Mouse (Mus musculus) kidney, embryonic 14.5 days (tissue): ENCODE results near the gene Tectb. TPM values are rescaled to one million over a fixed set of nuclear protein-coding genes. Genes with fewer than 3 reads are reported as not detected.

Experiments
- ATAC-seq: fragments of 200-750 bp; cut with Nextera tagmentation; 2 replicates; pipeline ENCODE4 v1.8.0; 2017; ENCODE audit warnings: moderate number of reproducible peaks, mild to moderate bottlenecking, moderate TSS enrichment, moderate library complexity; ENCODE audit not compliant: low FRiP score, low TSS enrichment
- H3K27ac ChIP-seq: fragments of 300-500 bp; sonication (generic); 2 replicates; pipeline ENCODE4 v1.5.1; 2014; ENCODE audit warnings: low read depth, mild to moderate bottlenecking, low read length, moderate library complexity, mixed read lengths
- H3K27me3 ChIP-seq: fragments of 300-500 bp; sonication (generic); 2 replicates; pipeline ENCODE4 v1.6.1; 2014; ENCODE audit warnings: mild to moderate bottlenecking, low read length; ENCODE audit not compliant: control insufficient read depth, insufficient read depth
- H3K36me3 ChIP-seq: fragments of 300-500 bp; sonication (generic); 2 replicates; pipeline ENCODE4 v1.6.1; 2014; ENCODE audit warnings: low read length, mixed read lengths; ENCODE audit not compliant: control insufficient read depth, insufficient read depth
- H3K4me1 ChIP-seq: fragments of 300-500 bp; sonication (generic); 2 replicates; pipeline ENCODE4 v1.6.1; 2014; ENCODE audit warnings: low read length, mixed read lengths; ENCODE audit not compliant: control insufficient read depth, insufficient read depth
- H3K4me2 ChIP-seq: fragments of 300-500 bp; sonication (generic); replicated peaks from 2 replicates; pipeline ENCODE4 v1.6.1; 2014; ENCODE audit warnings: low read depth, mild to moderate bottlenecking, low read length
- H3K4me3 ChIP-seq: fragments of 300-500 bp; sonication (generic); 2 replicates; pipeline ENCODE4 v1.5.1; 2014; ENCODE audit warnings: mild to moderate bottlenecking, low read length
- H3K9ac ChIP-seq: fragments of 300-500 bp; sonication (generic); 2 replicates; pipeline ENCODE4 v1.6.1; 2014; ENCODE audit warnings: low read depth, mild to moderate bottlenecking, low read length, moderate library complexity
- H3K9me3 ChIP-seq: fragments of 300-500 bp; sonication (generic); 2 replicates; pipeline ENCODE4 v1.6.1; 2016; ENCODE audit warnings: low read length; ENCODE audit not compliant: control insufficient read depth
- WGBS: fragments of 180-500 bp; shearing (Covaris S2); extraction: QIAGEN DNeasy Blood & Tissue Kit; methylation state at CpG from one replicate; pipeline ENCODE4 v1.1.7; 2014; 5-methylcytosine and 5-hydroxymethylcytosine counted together
- polyA plus RNA-seq: library from polyadenylated mRNA; unstranded; fragments of >200 nt; fragmentation: Nextera tagmentation; extraction: Ambion mirVana; gene quantifications from 2 replicates; pipeline ENCODE4 v1.2.1, GENCODE M21; 2014

The Tectb gene
- polyA plus RNA-seq, 1 experiment from 2014 or later: not detected

GRCm38 (mm10) chr19:55192254-55192945, 11.9 kb downstream of the Tectb start:
- no peak overlapping the region for H3K27ac ChIP-seq
- no peaks in the 10 kb centered on the region for H3K36me3 ChIP-seq
- no peaks in the 10 kb centered on the region for H3K27me3 ChIP-seq
- no peak for ATAC-seq
- no peak overlapping the region for H3K4me2 ChIP-seq
- 86% methylated on average over 21 of the region's 21 CpGs for WGBS
- H3K9me3 ChIP-seq: no peaks in the 10 kb centered on the region
- H3K9ac ChIP-seq: no peak overlapping the region
- H3K4me1 ChIP-seq: peaks cover 6% of the 10 kb centered on the region; the same call in 1 of the 2 replicates
- no peak overlapping the region for H3K4me3 ChIP-seq

GRCm38 (mm10) chr19:55193717-55194394, 13.3 kb downstream of the Tectb start:
- Histone ChIP-seq H3K27ac (peak overlapping the region; percentile 42; the same call in 1 of the 2 replicates), H3K4me3 (no peak overlapping the region), H3K9me3 (no peaks in the 10 kb centered on the region), H3K4me1 (peaks cover 6% of the 10 kb centered on the region; the same call in 1 of the 2 replicates), H3K27me3 (no peaks in the 10 kb centered on the region), H3K36me3 (no peaks in the 10 kb centered on the region), H3K4me2 (no peak overlapping the region), H3K9ac (no peak overlapping the region)
- WGBS: 69% methylated on average over 11 of the region's 11 CpGs
- 0 out of 2 replicates have a peak, but pooled peaks have one; percentile 47 for ATAC-seq

- no peak overlapping the region for H3K9ac ChIP-seq
- H3K27ac ChIP-seq: peak overlapping the region; percentile 42; the same call in 1 of the 2 replicates
- H3K4me3 ChIP-seq: no peak overlapping the region
- WGBS: 51% methylated on average over 7 of the region's 7 CpGs
- no peak overlapping the region for H3K4me2 ChIP-seq
- H3K36me3 ChIP-seq: no peaks in the 10 kb centered on the region
- ATAC-seq: peak; percentile 85
- no peaks in the 10 kb centered on the region for H3K9me3 ChIP-seq
- H3K27me3 ChIP-seq: no peaks in the 10 kb centered on the region
- peaks cover 6% of the 10 kb centered on the region; the same call in 1 of the 2 replicates for H3K4me1 ChIP-seq
Observed at GRCm38 (mm10) chr19:55194520-55195170, 14.1 kb downstream of the Tectb start.

- no peak for ATAC-seq
- Histone ChIP-seq H3K4me3 (no peak overlapping the region), H3K9ac (no peak overlapping the region), H3K4me1 (peaks cover 6% of the 10 kb centered on the region; the same call in 1 of the 2 replicates), H3K27me3 (no peaks in the 10 kb centered on the region), H3K9me3 (no peaks in the 10 kb centered on the region), H3K36me3 (no peaks in the 10 kb centered on the region), H3K27ac (no peak overlapping the region), H3K4me2 (no peak overlapping the region)
- WGBS: 90% methylated on average over 3 of the region's 3 CpGs
Observed at GRCm38 (mm10) chr19:55195574-55195973, 15.0 kb downstream of the Tectb start.

- H3K4me2 ChIP-seq: peak overlapping the region; percentile 23; the same call in 1 of the 2 replicates
- H3K4me1 ChIP-seq: 0 out of 2 replicates have a peak, but pooled peaks cover 3% of the 10 kb centered on the region
- ATAC-seq: peak; percentile 68
- no peak overlapping the region for H3K4me3 ChIP-seq
- 37% methylated on average over 5 of the region's 5 CpGs for WGBS
- no peak overlapping the region for H3K9ac ChIP-seq
- H3K27me3 ChIP-seq: no peaks in the 10 kb centered on the region
- H3K27ac ChIP-seq: no peak overlapping the region
- no peaks in the 10 kb centered on the region for H3K36me3 ChIP-seq
- no peaks in the 10 kb centered on the region for H3K9me3 ChIP-seq
Observed at GRCm38 (mm10) chr19:55198303-55198702, 17.8 kb downstream of the Tectb start.

- WGBS: 39% methylated on average over 8 of the region's 8 CpGs
- no peaks in the 10 kb centered on the region for H3K27me3 ChIP-seq
- H3K9me3 ChIP-seq: no peaks in the 10 kb centered on the region
- ATAC-seq: no peak
- H3K9ac ChIP-seq: no peak overlapping the region
- no peaks in the 10 kb centered on the region for H3K36me3 ChIP-seq
- no peak overlapping the region for H3K4me3 ChIP-seq
- no peak overlapping the region for H3K4me2 ChIP-seq
- no peaks in the 10 kb centered on the region for H3K4me1 ChIP-seq
- no peak overlapping the region for H3K27ac ChIP-seq
Observed at GRCm38 (mm10) chr19:55206482-55207138, 26.1 kb downstream of the Tectb start.

- no peak overlapping the region for H3K27ac ChIP-seq
- H3K27me3 ChIP-seq: no peaks in the 10 kb centered on the region
- no peak overlapping the region for H3K9ac ChIP-seq
- H3K4me3 ChIP-seq: no peak overlapping the region
- no peaks in the 10 kb centered on the region for H3K4me1 ChIP-seq
- no peak overlapping the region for H3K4me2 ChIP-seq
- 57% methylated on average over 6 of the region's 6 CpGs for WGBS
- H3K9me3 ChIP-seq: no peaks in the 10 kb centered on the region
- ATAC-seq: no peak
- H3K36me3 ChIP-seq: no peaks in the 10 kb centered on the region
Observed at GRCm38 (mm10) chr19:55207205-55207604, 26.7 kb downstream of the Tectb start.

GRCm38 (mm10) chr19:55207746-55208538, 27.4 kb downstream of the Tectb start:
- no peaks in the 10 kb centered on the region for H3K4me1 ChIP-seq
- H3K4me2 ChIP-seq: no peak overlapping the region
- 61% methylated on average over 25 of the region's 25 CpGs for WGBS
- H3K9me3 ChIP-seq: no peaks in the 10 kb centered on the region
- no peak overlapping the region for H3K4me3 ChIP-seq
- no peaks in the 10 kb centered on the region for H3K36me3 ChIP-seq
- H3K27me3 ChIP-seq: no peaks in the 10 kb centered on the region
- H3K27ac ChIP-seq: no peak overlapping the region
- no peak overlapping the region for H3K9ac ChIP-seq
- ATAC-seq: no peak
